Mouse (Mus musculus): ENCODE results near the gene Treh.
"Not testable (repeated sequence)": the region's sequence is repeated elsewhere in the genome, so short reads cannot be mapped to it uniquely, and the experiment has no call there.

Treh gene

DNA sequence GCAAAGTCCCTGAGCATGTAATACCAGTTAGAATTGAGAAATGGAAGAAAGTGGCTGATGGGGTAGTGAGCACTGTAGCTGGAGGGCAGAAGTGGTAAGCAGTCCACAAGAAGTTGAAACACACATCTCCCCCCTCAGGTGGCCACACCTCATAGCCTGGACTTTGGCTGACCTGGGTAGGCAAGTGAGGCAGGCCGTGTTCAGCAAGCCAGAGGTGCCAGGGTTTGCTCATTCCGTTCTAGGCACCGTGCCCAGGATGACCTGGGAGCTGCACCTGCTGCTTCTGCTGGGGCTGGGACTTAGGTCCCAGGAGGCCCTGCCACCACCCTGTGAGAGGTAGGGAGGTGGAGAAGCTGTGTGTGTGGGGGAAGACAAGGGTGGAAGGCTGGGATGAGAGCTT is at the start of gene Treh:
Gene Treh (plus strand): TSS at position 229 of the 400 bp plus-strand sequence.
- no peak for DNase-seq (ENCODE audit: low spot score in 2 of 2)

DNA sequence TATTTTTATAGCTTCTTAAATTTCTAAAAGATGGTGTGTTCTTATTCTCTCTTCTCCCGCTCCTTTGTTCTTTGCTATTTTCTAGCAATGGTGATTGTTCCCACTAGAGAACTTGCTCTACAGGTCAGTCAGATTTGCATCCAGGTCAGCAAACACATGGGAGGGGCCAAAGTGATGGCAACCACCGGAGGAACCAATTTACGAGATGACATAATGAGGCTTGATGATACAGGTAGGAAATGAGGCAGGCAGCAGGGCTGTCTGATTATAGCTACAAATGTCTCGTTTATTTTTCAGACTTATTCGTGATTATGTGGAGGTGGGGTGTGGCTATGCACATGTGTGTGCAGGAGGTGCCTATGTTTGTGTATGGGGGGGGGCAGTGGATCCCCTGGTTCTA is 48.6 kb upstream of the Treh start:
- no peak for DNase-seq (ENCODE audit: low spot score in 2 of 2)

DNA sequence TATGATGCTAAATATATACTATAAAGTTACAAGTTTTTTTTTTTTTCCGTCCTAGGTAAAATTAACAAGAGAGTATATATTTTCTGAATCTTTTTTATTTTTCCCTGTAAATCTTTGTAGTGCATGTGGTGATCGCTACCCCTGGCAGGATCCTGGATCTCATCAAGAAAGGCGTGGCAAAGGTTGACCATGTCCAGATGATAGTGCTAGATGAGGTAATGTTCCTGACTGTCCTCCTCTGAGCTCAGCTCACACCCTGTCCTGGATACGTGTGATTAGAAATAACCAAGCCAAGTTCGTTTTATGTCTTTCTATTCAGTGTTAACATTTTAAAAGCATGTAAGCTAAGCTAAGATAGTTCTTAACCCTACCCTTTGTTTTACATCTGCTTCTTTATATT is 46.8 kb upstream of the Treh start:
- DNase-seq (ENCODE audit: low spot score in 2 of 2), result no peak

DNA sequence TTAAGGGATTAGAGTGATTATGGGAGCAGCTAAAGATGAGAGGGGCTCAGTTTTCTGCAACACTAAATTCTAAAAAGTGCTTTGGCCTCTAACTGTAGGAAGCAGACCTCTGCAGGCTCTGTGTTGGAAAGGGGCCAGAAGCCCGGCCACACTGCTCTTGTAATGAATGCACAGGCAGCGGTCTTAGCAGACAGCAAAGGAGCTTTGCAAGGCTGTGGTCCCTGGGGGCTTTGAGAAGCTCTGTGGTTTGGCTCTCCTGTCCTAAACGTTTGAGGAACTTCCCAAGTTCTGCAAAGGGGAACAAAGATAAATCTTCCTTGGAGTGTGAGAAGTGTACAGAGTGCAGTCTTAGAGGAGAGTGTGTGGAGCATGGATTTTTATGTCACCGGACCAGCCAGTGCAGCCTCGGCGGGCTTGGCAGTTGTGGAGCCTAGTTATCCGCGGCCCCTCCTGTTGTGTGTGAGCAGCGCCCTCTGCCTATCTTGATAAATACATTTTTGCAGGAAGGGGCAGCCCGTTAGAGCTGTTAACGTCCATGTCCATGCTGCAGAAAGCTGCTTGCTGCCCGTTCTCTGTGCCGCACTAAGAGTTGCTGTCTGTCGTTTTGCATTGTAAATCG is 35.4 kb upstream of the Treh start:
- no peak for DNase-seq (ENCODE audit: low spot score in 2 of 2)

DNA sequence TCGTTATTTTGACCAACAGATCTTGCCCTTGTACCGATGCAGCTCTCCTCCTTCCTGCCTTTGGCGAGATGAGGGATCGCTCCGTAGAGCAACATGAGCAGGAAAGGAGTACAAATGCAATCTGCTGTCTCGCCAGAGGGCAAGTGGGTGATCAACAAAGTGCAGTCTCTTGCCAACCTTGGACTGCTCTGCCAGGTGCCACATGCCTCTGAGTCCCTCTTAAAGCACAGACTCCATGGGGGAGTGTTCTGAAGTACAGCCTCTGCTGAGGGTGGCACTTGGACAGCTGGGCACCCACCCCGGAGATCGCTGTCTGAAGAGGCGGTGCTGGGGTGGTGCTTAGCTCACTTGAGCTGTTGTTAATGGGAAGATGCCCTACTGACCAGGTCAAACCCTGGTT is 34.3 kb upstream of the Treh start:
- not testable (repeated sequence) for DNase-seq (ENCODE audit: low spot score in 2 of 2)

DNA sequence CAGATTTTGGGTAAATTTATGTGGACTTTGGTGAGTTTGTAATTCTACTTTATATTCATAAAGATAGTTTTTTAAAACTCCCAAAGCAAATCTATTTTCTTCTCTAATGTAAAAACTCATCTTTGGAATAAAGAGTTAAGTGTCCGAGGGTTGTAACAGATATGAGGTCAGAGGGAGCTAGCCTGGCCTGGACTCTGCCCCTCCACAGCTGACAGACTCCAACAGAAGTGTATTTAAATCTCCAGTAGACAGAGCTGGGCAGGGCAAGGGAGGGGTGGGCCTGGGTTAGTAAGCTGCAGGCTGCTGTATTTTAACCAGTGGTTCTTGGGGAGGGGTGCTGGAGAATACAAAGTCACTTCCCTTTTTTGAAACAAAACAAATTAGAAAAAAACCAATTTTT is 33.0 kb upstream of the Treh start:
- DNase-seq (ENCODE audit: low spot score in 2 of 2), result not testable (repeated sequence)

DNA sequence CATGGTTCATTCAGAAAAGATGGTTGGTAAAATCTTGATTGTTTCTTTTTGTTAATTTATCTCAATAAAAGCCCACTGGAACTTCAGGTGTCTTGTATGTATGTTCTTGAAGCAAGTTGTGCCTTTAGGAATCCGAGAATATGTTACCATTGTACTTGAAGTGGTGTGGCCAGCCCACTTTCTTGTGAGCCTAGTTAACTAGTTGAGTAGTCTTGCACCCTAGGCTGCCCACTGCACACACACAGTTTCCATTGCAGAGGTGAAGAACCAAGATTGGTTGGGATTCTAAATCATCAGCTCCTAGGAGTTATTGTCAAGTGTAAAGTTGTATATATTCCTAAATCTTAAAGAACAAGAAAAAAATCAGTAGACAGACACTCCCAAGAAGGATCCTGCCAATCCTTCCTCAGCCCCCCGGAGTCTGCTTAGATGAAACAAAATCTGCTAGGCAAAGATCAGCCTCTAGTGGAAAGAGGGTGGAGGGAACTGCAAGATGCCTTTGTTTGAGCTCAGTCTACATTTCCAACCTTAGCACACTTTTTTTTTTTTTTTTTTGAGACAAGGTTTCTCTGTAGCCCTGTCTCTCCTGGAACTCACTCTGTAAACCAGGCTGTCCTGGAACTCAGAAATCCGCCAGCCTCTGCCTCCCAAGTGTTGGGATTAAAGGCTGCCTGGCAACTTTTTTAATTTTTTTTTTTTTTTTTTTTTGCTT is 32.2 kb upstream of the Treh start:
- no peak for DNase-seq (ENCODE audit: low spot score in 2 of 2)

DNA sequence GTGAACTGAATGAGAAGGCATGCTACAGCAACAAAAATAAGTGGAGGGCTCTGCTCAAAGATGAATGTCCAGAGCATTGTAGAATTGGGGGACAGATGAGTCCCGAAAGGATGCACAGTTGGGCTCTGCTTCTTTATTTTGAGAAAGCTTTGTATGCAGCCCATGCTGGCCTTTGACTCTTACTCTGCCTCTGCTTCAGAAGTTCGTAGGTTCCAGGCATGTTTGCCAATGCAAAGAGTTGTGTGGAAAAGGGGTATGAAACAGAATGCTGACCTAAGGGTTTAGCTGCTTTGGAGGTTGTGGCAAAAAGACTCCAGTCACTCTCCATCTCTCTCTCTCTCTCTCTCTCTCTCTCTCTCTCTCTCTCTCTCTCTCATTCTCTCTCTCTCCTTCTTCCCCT is 31.4 kb upstream of the Treh start:
- no peak for DNase-seq (ENCODE audit: low spot score in 2 of 2)

DNA sequence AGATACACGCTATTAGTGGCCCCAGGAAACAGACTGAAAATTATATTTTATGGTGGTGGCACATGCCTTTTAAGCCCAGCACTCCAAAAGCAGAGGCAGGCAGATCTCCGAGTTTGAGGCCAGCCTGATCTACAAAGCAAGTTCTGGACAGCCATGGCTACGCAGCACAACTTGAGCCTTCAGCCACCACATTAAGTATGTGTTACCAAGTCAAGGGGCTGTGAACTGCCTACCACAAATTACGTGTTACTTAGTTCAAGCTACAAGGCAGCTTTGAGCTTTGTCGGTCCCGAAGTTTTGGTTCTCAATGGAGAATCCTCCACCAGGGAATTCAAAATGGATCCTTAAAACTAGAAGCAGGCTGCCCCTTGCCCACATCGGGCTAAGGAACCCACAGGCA is 29.9 kb upstream of the Treh start:
- no peak for DNase-seq (ENCODE audit: low spot score in 2 of 2)

DNA sequence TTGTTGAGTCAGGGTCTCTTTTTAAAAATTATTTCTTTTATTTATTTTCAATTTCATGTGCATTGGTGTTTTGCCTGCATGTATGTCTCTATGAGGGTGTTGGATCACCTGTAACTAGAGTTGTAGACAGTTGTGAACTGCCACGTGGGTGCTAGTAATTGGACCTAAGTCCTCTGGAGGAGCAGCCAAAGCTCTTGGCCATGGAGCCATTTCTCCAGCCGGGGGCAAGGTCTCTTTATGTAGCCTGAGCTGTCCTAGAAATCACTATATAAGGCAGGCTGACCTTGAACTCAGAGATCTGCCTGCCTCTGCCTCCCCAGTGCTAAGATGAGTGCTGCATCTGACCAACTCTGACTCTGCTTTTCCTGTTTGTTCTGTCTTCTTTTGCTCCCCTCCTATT is 28.8 kb upstream of the Treh start:
- no peak for DNase-seq (ENCODE audit: low spot score in 2 of 2)

DNA sequence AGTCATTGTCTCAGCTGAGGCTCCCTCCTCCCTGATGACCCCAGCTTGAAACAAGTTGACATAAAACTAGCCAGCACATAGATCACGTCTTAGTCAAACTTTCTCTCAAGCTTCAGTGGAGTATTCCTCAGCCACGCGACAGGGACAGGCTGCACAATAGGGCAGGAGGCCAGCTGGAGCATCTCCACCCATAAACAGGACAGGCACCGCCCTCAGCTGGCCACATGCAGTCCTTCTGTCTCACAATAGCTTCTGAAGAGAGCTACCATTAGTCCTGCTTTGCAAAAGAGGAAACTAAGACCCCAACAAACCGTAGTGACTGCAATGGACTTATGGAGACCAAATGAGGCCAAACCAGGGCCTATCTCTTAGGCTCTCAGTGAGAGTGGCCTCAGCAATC is 27.6 kb upstream of the Treh start:
- no peak for DNase-seq (ENCODE audit: low spot score in 2 of 2)

DNA sequence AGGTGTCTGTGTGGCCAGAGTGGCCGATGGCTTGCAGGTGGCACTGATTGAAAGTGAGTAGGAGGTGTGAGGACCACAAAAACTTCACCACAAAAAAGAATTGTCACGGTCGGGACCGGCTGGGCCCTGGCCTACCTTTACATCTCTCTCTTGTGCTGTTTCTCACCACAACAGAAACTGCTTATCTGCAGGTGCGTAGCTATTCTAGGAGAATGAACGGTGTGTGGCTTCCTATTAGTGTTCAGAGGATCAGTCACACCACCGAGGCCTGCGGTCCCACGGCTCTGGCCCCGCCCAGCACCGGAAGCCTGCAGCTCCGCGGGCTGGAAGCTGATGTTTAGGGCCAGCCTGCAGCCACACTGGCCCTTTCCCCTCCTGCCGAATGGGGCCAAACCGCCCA is 27.1 kb upstream of the Treh start:
- no peak for DNase-seq (ENCODE audit: low spot score in 2 of 2)

DNA sequence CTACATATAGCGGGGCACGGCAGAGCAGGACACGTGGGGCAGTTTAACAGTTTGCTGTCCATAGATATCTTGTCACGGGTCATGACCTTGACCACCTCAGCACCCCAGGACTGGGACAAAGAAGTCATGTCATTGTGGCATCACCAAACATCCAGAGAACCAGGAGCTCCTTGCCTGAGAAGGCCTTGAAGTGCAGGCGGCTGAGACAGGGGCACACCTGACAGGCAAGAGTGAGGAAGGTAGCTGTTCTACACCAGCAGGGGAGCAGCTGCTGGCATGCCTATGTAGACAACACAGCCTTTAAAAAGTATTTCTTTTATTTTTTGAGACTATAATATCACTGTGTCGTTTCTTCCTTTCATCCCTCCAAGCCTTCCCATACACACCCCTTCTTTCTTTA is 26.7 kb upstream of the Treh start:
- no peak for DNase-seq (ENCODE audit: low spot score in 2 of 2)

DNA sequence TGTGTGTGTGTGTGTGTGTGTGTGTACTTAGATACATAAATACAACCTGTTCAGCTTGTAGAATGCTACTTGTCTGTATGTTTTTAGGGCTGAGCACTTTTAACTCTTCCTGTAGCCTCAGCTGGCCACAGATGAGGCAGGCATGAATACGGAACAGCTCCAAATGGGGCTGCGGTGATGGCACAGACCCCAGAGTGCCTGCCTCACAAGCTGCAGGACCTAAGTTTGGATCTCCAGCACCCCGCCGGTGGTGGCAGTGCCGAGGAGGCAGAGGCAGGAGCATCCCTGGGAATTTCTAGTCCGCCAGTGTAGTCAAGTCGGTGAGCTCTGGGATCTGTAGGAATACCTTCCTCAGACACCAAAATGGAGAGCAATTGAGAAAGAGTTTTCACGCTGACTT is 26.0 kb upstream of the Treh start:
- DNase-seq (ENCODE audit: low spot score in 2 of 2), result no peak

DNA sequence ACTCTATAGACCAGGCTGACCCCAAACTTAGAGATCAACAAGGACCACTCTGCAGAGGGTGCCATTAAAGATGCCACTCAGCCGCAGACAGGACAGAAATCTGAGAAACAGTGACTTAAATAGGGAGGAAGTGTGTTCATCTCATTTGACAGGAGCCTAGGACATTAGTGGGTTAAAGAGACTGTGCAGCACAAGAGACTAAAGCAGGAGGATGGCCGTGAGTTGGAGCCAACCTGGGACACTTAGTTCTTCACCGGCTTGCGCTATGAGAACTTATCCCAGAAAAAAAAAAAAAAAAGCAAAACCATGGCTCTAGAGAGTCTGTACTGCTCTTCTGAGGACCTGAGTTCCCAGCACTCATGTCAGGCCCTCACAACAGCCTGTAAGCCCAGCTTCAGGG is 25.4 kb upstream of the Treh start:
- no peak for DNase-seq (ENCODE audit: low spot score in 2 of 2)

DNA sequence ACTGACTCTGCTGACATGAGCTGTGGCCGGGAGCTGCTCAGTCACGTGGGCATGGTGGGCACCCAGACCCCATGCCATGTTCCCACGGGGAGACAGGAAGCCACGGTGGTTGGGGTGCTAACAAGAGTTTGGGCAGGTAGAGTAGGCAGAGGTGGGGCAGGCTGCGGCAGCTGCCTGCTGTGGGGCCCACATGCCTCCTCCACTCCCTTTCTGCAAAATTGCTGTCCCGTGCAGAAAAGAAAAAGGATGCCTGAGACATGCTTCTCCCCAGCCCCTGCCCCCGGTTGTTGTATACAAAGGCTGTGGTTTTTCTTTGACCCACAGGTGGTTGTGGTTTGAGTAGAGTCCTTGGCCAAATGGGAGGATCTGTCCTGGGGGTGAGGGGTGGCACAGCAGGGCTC is 24.2 kb upstream of the Treh start:
- DNase-seq (ENCODE audit: low spot score in 2 of 2), result no peak

DNA sequence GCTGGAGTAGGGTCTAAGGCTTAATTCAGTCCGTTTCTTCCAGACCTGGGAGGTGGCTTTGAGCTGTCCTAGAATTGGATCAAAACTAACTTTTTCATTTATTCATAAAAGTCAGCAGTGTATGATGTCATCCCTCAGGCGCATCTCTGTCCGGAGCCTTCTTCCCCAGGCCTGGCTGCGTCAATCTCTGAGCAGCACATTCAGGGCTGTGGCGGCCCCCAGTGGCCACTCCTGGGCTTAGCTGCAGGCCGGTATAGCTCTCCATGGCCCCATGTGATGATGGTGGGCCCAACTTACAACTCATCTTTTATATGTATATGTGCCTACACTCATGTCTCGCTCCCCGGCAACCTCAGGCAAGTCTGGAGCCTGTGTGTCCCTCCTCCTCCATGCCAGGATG is 21.0 kb upstream of the Treh start:
- peak; percentile 51 to 61 for DNase-seq (ENCODE audit: low spot score in 2 of 2)

DNA sequence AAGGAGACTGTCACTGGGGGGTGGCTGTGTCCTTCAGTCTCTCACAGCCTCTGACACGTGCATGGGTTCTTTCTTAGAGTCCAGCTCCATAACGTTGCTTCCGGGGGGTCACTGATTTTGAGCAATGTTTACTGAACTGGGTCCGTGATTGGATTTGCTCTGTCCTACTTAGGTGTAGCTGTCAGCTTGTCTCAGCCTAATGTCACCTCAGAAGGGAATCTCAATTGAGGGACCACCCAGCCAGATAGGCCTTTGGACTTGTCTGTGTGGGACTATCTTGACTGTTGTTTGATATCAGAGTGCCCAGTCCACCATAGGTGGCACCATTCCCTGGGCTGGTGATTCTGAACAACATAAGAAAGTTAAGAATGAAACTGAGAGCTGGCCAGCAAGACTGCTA is 19.1 kb upstream of the Treh start:
- DNase-seq (ENCODE audit: low spot score in 2 of 2), result no peak

DNA sequence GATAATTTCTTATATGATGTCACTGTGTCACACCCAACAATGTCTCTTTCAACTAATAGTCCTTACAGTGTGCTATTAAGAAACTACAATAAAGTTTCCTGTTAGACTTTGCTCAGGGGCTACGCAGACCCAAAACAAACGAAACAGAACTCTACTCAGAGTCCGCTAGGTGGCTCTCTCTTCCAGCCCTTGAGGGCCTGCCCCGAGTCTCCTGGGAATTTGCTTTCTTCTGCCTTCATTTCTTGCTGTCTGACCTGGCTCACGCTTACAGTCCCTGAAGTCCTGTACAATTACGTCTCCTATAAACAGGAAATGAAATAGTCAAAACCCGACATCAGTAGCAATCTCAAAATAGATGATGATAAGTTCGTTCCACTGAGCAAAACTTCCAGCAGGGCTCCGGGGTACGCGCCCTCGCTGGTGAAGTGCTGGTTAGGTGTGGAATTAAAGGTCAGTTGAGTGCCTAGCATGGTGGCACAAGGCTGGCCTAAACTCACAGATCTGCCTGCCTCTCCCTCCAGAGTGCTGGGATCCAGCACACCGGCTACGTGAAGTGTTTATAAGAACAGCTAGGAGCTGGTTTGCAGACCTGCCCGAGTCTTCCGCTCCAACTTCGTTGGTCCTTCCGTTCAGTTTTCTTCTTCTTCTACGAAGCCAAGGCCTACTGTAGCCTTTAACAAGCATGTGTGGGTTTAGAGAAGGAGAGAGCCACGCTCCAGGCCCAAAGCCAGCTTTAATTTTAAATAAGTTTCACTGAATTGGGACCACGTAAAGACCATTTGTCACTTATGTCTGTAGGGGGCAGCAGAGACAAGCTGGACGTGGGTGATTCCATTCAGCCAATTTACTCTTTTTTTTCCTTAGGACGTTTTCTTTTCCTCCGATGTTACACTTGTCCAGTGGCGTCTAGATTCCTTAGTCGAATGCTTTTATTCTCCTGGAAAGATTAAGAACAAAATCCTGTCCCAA is 17.7 kb upstream of the Treh start:
- DNase-seq (ENCODE audit: low spot score in 2 of 2), result peak; percentile 49 to 65

DNA sequence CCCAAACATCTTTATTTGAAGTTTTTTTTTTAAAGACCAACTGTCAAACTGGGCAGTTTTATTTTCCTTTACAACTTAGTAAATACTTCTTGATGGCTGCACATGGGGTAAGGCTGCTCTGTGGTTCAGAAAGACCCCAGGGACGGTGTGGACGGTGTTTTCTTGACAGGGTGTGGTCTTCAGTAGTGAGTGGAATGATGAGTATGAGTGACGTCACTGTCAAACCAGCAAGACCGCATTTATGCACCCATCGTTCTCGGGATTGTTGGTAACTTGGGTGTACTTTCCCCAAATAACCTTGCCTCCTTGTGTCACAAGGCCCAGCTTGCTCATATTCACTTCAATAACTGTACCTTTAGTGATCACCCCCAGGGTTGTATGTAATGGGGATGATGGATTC is 9.3 kb upstream of the Treh start:
- DNase-seq (ENCODE audit: low spot score in 2 of 2), result no peak

DNA sequence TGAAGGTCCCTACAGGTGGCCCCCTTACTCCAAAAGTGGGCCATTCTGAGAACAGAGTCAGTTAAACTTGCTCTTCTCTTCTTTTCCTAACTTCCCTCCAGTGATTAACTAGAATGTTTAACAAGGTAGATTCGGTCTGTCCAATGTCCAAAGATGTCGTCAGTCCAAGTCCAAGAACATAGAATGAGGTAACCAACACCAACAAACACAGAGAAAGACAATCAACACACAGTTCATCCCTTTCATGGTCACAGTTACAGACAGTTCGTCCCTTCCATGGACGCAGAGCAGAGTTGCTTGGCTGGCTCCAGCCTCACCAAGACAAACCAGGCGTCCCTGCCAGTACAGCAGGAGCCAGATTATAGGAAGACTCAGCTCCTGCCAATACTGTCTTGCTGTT is 1.6 kb upstream of the Treh start:
- DNase-seq (ENCODE audit: low spot score in 2 of 2), result no peak

DNA sequence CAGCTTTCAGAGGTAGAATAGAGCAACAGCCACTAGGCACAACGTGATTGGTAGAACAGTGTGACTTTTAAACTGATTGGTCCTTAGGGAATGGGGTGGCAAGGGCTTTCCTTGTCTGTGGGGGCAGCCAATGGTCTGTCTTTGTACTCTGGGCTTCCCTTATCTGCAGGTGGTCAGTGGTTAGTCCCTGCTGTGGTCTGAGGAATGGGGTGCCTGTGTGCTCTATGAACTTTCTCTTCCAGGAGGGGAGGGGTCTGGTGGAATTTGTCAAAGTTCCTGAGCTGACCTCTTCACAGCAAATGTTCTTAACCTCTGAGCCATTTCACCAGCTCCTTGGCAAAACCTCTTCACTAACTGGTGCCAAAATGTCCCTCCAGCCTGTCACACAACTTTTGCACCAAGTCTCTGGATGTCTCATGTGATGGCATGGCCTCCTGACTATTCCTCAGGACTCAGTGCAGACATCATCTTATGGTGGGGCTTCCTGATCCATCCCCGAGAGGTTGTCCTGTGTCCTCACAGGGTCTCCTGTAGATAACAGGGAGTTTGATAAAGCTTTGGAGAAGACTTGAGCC is 655 bp upstream of the Treh start:
- no peak for DNase-seq (ENCODE audit: low spot score in 2 of 2)

Measured in frontal cortex, postnatal 36 days (tissue).